Mouse (Mus musculus): Measurements from ENCODE around the gene Btg4.

DNA sequence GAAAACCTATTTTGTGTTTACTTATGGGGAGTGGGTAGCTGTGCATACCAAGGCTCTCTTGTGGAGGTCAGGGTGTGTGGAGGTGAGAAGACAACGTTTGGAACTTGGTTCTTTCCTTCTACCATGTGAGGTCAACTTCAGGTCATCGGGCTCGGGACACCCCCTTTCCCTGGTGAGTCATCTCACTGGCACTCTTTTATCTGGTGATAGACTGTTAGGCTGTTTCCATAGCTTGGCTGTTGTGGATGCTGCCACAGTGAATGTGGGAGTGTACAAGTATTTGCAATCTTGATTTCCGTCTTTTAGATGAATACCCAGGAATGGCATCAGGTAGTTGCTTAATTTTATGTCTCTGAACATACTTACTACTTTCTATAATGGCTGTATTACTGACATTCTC lies 45.0 kb upstream of the Btg4 start:
- no peak for TF ChIP-seq CTCF (IDR thresholded peaks at IDR 0.05; ENCODE audit: low read depth, low read length)
- TF ChIP-seq POLR2A (IDR thresholded peaks at IDR 0.05; ENCODE audit: insufficient read depth, low read length): no peak
- TF ChIP-seq EP300 (IDR thresholded peaks at IDR 0.05; ENCODE audit: insufficient read depth, low read depth, low read length): no peak

All from ES-Bruce4 (cell line).